8 mouse cellular contexts compared by ENCODE assay signal in genomic region chr9:35111941-35112595, GRCm38 (mm10). TPM values are rescaled to one million over a fixed set of nuclear protein-coding genes. Genes with fewer than 3 reads are reported as not detected.
DNase-seq lines count a peak whose midpoint lies in the region; ATAC-seq and TF ChIP-seq lines count a peak whose summit lies in the region.

No protein-coding gene starts in this region.

- H3K4me3 ChIP-seq in lung, adult 2 months (replicated peaks; ENCODE audit: extremely low read depth, low read depth, low read length) = no peak overlapping the region
- H3K4me3 ChIP-seq in embryonic facial prominence, embryonic 14.5 days (ENCODE audit: low read depth, low read length) = peak overlapping the region; percentile 7; the same call in 1 of the 2 replicates
- no peak overlapping the region for H3K4me3 ChIP-seq in heart, embryonic 13.5 days
- H3K4me3 ChIP-seq in liver, embryonic 11.5 days (ENCODE audit: low read depth, low read length) = no peak overlapping the region
- H3K4me3 ChIP-seq in neural tube, embryonic 12.5 days = no peak overlapping the region

- peak; percentile 58 to 70 for DNase-seq in lung, adult 18-20 months
- DNase-seq in lung, adult 2 months = no peak
- DNase-seq in embryonic facial prominence, embryonic 14.5 days (ENCODE audit: low spot score) = peak; percentile 94
- no peak for DNase-seq in liver, embryonic 11.5 days (ENCODE audit: low spot score)
- no peak for DNase-seq in natural killer cell, adult 2 months (ENCODE audit: low spot score in 2 of 2)
- no peak for DNase-seq in kidney, postnatal 25 days

- peaks cover 20% of the 10 kb centered on the region for H3K4me1 ChIP-seq in lung, adult 2 months (ENCODE audit: control insufficient read depth, insufficient read depth, low read length)
- peaks cover 70% of the 10 kb centered on the region for H3K4me1 ChIP-seq in embryonic facial prominence, embryonic 14.5 days (ENCODE audit: control insufficient read depth, insufficient read depth, low read length)
- H3K4me1 ChIP-seq in heart, embryonic 13.5 days = peaks cover 75% of the 10 kb centered on the region
- H3K4me1 ChIP-seq in liver, embryonic 11.5 days (replicated peaks; ENCODE audit: control insufficient read depth, insufficient read depth, low read length) = peaks cover 76% of the 10 kb centered on the region
- peaks cover 21% of the 10 kb centered on the region for H3K4me1 ChIP-seq in neural tube, embryonic 12.5 days

- WGBS in lung, adult 2 months = 45% methylated on average over 19 of the region's 19 CpGs
- 9% methylated on average over 19 of the region's 19 CpGs for WGBS in embryonic facial prominence, embryonic 14.5 days
- WGBS in heart, embryonic 13.5 days = 39% methylated on average over 19 of the region's 19 CpGs
- 47% methylated on average over 19 of the region's 19 CpGs for WGBS in liver, embryonic 11.5 days
- WGBS in neural tube, embryonic 12.5 days = 17% methylated on average over 19 of the region's 19 CpGs

- H3K27me3 ChIP-seq in embryonic facial prominence, embryonic 14.5 days (replicated peaks; ENCODE audit: control insufficient read depth, insufficient read depth, low read length) = no peaks in the 10 kb centered on the region
- no peaks in the 10 kb centered on the region for H3K27me3 ChIP-seq in heart, embryonic 13.5 days (replicated peaks)
- H3K27me3 ChIP-seq in liver, embryonic 11.5 days (replicated peaks; ENCODE audit: control insufficient read depth, insufficient read depth, low read length) = no peaks in the 10 kb centered on the region
- H3K27me3 ChIP-seq in neural tube, embryonic 12.5 days (replicated peaks) = no peaks in the 10 kb centered on the region

- no peaks in the 10 kb centered on the region for H3K36me3 ChIP-seq in embryonic facial prominence, embryonic 14.5 days (ENCODE audit: control insufficient read depth, insufficient read depth, low read length)
- H3K36me3 ChIP-seq in heart, embryonic 13.5 days = no peaks in the 10 kb centered on the region
- H3K36me3 ChIP-seq in liver, embryonic 11.5 days (ENCODE audit: control insufficient read depth, insufficient read depth, low read length) = no peaks in the 10 kb centered on the region; the same call in 1 of the 2 replicates
- H3K36me3 ChIP-seq in neural tube, embryonic 12.5 days = no peaks in the 10 kb centered on the region

- peak; percentile 81 for ATAC-seq in embryonic facial prominence, embryonic 14.5 days (ENCODE audit: low read depth)
- no peak for ATAC-seq in heart, embryonic 13.5 days (ENCODE audit: extremely low read depth, insufficient number of reproducible peaks, low FRiP score, low TSS enrichment)
- no peak for ATAC-seq in liver, embryonic 11.5 days (replicated peaks; ENCODE audit: low FRiP score)
- ATAC-seq in neural tube, embryonic 12.5 days (ENCODE audit: low FRiP score, low read depth) = no peak

- TF ChIP-seq CTCF in lung, adult 2 months (IDR thresholded peaks at IDR 0.05; ENCODE audit: insufficient read depth, low read length) = no peak

- no peaks in the 10 kb centered on the region for H3K9me3 ChIP-seq in embryonic facial prominence, embryonic 14.5 days (ENCODE audit: control insufficient read depth, low read length)
- H3K9me3 ChIP-seq in heart, embryonic 13.5 days = no peaks in the 10 kb centered on the region
- no peaks in the 10 kb centered on the region for H3K9me3 ChIP-seq in liver, embryonic 11.5 days (ENCODE audit: control insufficient read depth, low read length)
- no peaks in the 10 kb centered on the region for H3K9me3 ChIP-seq in neural tube, embryonic 12.5 days

- peak overlapping the region; percentile 73 for H3K27ac ChIP-seq in embryonic facial prominence, embryonic 14.5 days (replicated peaks; ENCODE audit: low read depth, low read length)
- H3K27ac ChIP-seq in heart, embryonic 13.5 days (replicated peaks) = peak overlapping the region; percentile 14; the same call in 1 of the 2 replicates
- H3K27ac ChIP-seq in liver, embryonic 11.5 days (ENCODE audit: low read depth, low read length) = no peak overlapping the region
- no peak overlapping the region for H3K27ac ChIP-seq in neural tube, embryonic 12.5 days

- TF ChIP-seq POLR2A in lung, adult 2 months (IDR thresholded peaks at IDR 0.05; ENCODE audit: borderline replicate concordance, extremely low read depth, low read depth, low read length) = no peak

- H3K4me2 ChIP-seq in embryonic facial prominence, embryonic 14.5 days (ENCODE audit: low read depth, low read length) = peak overlapping the region; percentile 49
- H3K4me2 ChIP-seq in heart, embryonic 13.5 days = peak overlapping the region; percentile 25; the same call in 1 of the 2 replicates
- H3K4me2 ChIP-seq in liver, embryonic 11.5 days = peak overlapping the region; percentile 45
- H3K4me2 ChIP-seq in neural tube, embryonic 12.5 days (replicated peaks) = peak overlapping the region; percentile 41

- no peak overlapping the region for H3K9ac ChIP-seq in embryonic facial prominence, embryonic 14.5 days (ENCODE audit: low read depth, low read length)
- H3K9ac ChIP-seq in heart, embryonic 13.5 days = 0 out of 2 replicates have a peak overlapping the region, but pooled peaks have one; percentile 40
- peak overlapping the region; percentile 20; the same call in 1 of the 2 replicates for H3K9ac ChIP-seq in liver, embryonic 11.5 days (ENCODE audit: low read depth, low read length)
- H3K9ac ChIP-seq in neural tube, embryonic 12.5 days = 0 out of 2 replicates have a peak overlapping the region, but pooled peaks have one; percentile 10

RNA-seq across cellular contexts. Expression of gene St3gal4, which starts 7.0 kb away (rescaled TPM):
- polyA plus RNA-seq in lung, adult 2 months (2012; rRNA removed) = 18.2 and 18.4 TPM in 2 replicates
- 31.0 and 35.2 TPM in 2 replicates for polyA plus RNA-seq in embryonic facial prominence, embryonic 14.5 days (2014; fragmentation: Nextera tagmentation; extraction: Ambion mirVana)
- polyA plus RNA-seq in heart, embryonic 13.5 days (2015; fragmentation: Nextera tagmentation; extraction: Ambion mirVana) = 15.4 and 20.9 TPM in 2 replicates
- 34.8 and 40.1 TPM in 2 replicates for polyA plus RNA-seq in liver, embryonic 11.5 days (2014; fragmentation: Nextera tagmentation; extraction: Ambion mirVana)
- polyA plus RNA-seq in neural tube, embryonic 12.5 days (2016; fragmentation: Nextera tagmentation; extraction: Ambion mirVana) = 11.5 and 11.8 TPM in 2 replicates

Comparison
In these comparisons a context has a peak if more than half of its experiments do, and no peak if none do; other contexts are left out.
1. DNase-seq: peak in lung, adult 18-20 months (2 of 2) and embryonic facial prominence, embryonic 14.5 days (single experiment); none in lung, adult 2 months (single experiment), liver, embryonic 11.5 days (single experiment), natural killer cell, adult 2 months (0 of 2) and kidney, postnatal 25 days (0 of 2).
2. H3K27ac ChIP-seq: peak in embryonic facial prominence, embryonic 14.5 days (single experiment) and heart, embryonic 13.5 days (single experiment); none in liver, embryonic 11.5 days (single experiment) and neural tube, embryonic 12.5 days (single experiment).
3. Peak in every context shown above with its lines, with median percentiles within 50 percentile points of each other: H3K4me2 ChIP-seq.